Mouse (Mus musculus): ENCODE data around the gene Cnksr3.

Cnksr3 gene

DNA sequence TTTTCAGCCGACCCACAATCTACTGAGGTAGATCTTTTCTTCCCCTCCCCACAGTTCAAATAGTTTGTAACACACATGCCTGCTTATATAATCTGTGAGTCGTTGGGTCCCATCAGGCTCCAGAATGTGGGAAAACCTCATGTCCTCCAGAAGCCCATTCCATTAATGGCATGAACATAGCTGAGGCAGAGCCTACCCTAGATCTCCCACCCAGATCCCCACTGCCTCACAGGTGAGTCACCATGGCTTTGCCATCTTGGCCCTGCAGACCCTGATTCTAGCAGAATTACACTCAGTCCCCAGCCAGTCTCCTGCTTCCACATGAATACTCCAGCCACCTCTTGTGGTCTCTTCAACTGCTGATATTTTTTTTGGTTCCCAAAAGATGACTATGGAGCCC lies 136.4 kb downstream of the Cnksr3 start:
- no peak for DNase-seq

DNA sequence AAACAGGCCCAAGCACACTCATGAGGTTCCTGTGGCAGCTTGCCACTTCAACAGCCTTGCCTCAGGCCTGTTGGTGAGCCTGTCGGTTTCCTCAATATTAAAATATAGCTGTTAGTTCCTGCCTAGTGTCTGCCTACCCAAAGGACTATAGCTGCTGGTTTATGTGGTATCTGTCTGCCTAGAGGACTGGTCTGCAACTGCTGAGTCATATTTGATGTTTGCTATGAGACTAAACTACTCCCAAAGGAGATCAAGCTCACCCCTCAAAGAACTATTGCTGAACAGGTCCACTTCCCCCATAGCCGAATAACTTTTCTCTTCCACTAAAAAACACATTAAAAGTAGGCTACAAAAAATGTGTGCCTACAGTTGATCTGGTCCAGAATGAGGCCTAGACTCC lies 137.8 kb downstream of the Cnksr3 start:
- no peak for DNase-seq

DNA sequence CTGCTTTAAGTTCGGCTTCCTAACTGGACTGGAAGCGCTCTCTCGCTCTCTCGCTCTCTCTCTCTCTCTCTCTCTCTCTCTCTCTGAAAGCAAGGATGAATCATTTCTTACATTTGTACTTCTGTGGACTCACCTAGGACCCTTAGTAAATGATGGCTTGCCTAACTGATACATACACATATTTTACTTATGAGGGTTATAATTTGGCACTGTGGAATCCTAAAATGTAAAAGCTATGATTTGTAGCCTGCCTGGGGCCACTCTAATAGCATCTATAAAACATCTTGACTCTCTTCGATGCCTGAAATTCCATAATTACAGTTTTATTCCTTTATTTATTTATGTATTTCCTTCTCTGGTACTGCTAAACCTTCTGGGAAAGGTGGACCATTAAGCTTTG lies 141.1 kb downstream of the Cnksr3 start:
- DNase-seq, result no peak

DNA sequence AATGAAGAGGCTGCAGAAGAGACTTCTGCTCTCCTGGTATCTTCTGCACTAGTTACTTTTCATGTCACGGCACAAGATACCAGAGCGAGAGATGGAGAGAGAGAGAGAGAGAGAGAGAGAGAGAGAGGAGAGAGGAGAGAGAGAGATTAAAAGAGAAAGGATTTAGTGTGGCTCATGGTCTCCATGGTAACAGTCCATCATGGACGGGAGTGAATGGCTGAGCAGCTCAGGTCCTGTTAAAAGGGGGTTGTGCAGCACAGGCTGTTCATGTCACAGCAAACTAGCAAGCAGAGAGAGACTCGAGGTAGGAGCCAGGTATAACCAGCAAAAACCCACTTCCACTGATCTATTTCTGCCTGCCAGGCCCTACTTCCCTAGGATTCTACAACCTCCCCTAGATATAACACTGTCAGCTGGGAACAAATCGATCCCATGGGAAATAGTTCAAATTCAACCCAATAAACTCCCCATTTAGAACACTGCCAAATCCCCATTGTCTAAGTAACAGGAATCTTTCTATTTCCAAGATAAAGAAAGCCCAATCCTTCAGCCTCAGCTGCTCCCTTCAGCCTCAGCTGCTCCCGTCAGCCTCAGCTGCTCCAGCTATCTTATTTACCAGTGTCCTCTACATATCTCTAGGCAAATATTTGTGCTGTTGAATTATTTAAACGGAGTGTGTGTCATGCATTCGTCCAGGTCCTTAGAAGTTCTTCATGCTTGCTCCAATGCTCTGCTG lies 141.8 kb downstream of the Cnksr3 start:
- DNase-seq, result no peak

DNA sequence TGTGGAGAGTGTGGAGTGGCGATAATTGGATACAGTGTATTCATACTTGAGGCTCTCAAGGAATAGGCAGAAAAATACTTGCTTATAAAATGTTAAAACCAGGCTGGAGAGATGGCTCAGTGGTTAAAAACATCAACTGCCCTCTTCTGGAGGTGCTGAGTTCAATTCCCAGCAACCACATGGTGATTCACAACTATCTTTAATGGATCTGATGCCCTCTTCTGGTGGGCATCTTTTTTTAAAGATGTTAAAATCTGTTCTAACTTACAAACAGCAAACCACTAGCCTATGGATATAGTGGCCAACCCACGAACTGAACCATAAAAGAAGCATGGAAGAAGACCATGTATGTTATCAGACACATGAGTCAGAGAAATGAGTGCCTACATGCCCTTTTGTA lies 142.9 kb downstream of the Cnksr3 start:
- no peak for DNase-seq
